Mouse (Mus musculus) MEL (cell line): Measurements from ENCODE around the gene Fam161b. TPM values are rescaled to one million over a fixed set of nuclear protein-coding genes. Genes with fewer than 3 reads are reported as not detected.

Source experiments
- DNase-seq: peaks from one replicate; pipeline ENCODE4 v3.0.0; 2011; ENCODE audit warnings: low read depth, low spot score
- H3K27ac ChIP-seq: 2 replicates; pipeline ENCODE4 v1.5.1; 2012; ENCODE audit warnings: low read depth, mild to moderate bottlenecking, control low read depth, low read length, moderate library complexity; ENCODE audit not compliant: control insufficient read depth
- H3K27me3 ChIP-seq, 2 experiments: fragments of 150-350 bp in 1 of 2; sonication (generic) in 1 of 2; 2 replicates each; pipeline ENCODE4 v1.6.1; 2012; ENCODE audit warnings: low read length in 2 of 2, mild to moderate bottlenecking in 2 of 2, improper control_type of control experiment in 1 of 2, moderate library complexity in 1 of 2; ENCODE audit not compliant: insufficient read depth in 2 of 2, control insufficient read depth in 1 of 2
- H3K36me3 ChIP-seq, 2 experiments: 2 replicates each; pipeline ENCODE4 v1.6.1; 2012 to 2014; ENCODE audit warnings: low read length in 2 of 2, improper control_type of control experiment in 1 of 2, inconsistent platforms in 1 of 2, mild to moderate bottlenecking in 1 of 2; ENCODE audit not compliant: insufficient read depth in 2 of 2, control insufficient read depth in 1 of 2
- H3K4me1 ChIP-seq, 2 experiments: fragments of 150-350 bp in 1 of 2; sonication (generic) in 1 of 2; 2 replicates each; pipeline ENCODE4 v1.6.1; 2012; ENCODE audit warnings: low read length in 2 of 2, improper control_type of control experiment in 1 of 2, mild to moderate bottlenecking in 1 of 2; ENCODE audit not compliant: insufficient read depth in 2 of 2, control insufficient read depth in 1 of 2
- H3K4me3 ChIP-seq, 2 experiments: fragments of 150-350 bp in 1 of 2; sonication (generic) in 1 of 2; 2 replicates each; pipeline ENCODE4 v1.5.1; 2012; ENCODE audit warnings: low read depth in 2 of 2, low read length in 2 of 2, mild to moderate bottlenecking in 2 of 2, moderate library complexity in 2 of 2, control low read depth in 1 of 2, improper control_type of control experiment in 1 of 2; ENCODE audit not compliant: control insufficient read depth in 1 of 2, insufficient read depth in 1 of 2
- H3K79me2 ChIP-seq: 2 replicates; pipeline ENCODE4 v1.6.1; 2012; ENCODE audit warnings: mild to moderate bottlenecking, low read length, moderate library complexity; ENCODE audit not compliant: control insufficient read depth, poor library complexity, insufficient read depth
- H3K9ac ChIP-seq: 2 replicates; pipeline ENCODE4 v1.6.1; 2012; ENCODE audit warnings: low read depth, mild to moderate bottlenecking, control low read depth, low read length, moderate library complexity; ENCODE audit not compliant: control insufficient read depth, poor library complexity, severe bottlenecking
- H3K9me3 ChIP-seq: fragments of 150-350 bp; sonication (generic); replicated peaks from 2 replicates; pipeline ENCODE4 v1.6.1; 2012; ENCODE audit warnings: mild to moderate bottlenecking, low read length, improper control_type of control experiment, moderate library complexity; ENCODE audit not compliant: insufficient read depth
- BHLHE40 ChIP-seq: IDR thresholded peaks from 2 replicates; pipeline ENCODE4 v1.6.1; 2012; ENCODE audit warnings: low read depth, mild to moderate bottlenecking, inconsistent platforms, low read length, improper control_type of control experiment, borderline replicate concordance
- CHD1 ChIP-seq: IDR thresholded peaks from 2 replicates; pipeline ENCODE4 v1.6.1; 2012; ENCODE audit warnings: low read depth, mild to moderate bottlenecking, inconsistent platforms, low read length, improper control_type of control experiment
- CHD2 ChIP-seq: IDR thresholded peaks from 2 replicates; pipeline ENCODE4 v1.6.1; 2011; ENCODE audit warnings: low read length, improper control_type of control experiment
- CTCF ChIP-seq, 3 experiments: IDR thresholded peaks in 2 of 3; conservative IDR thresholded peaks in 1 of 3; 2 replicates each; pipeline ENCODE4 v1.5.1; 2011 to 2012; ENCODE audit warnings: low read length in 3 of 3, low read depth in 2 of 3, mild to moderate bottlenecking in 2 of 3, improper control_type of control experiment in 1 of 3, inconsistent platforms in 1 of 3, mixed read lengths in 1 of 3, moderate library complexity in 1 of 3; ENCODE audit not compliant: control insufficient read depth in 1 of 3, insufficient read depth in 1 of 3, poor library complexity in 1 of 3, severe bottlenecking in 1 of 3
- E2F4 ChIP-seq: IDR thresholded peaks from 2 replicates; pipeline ENCODE4 v1.6.1; 2011; ENCODE audit warnings: low read depth, low read length, improper control_type of control experiment, borderline replicate concordance
- GABPA ChIP-seq: IDR thresholded peaks from 2 replicates; pipeline ENCODE4 v1.6.1; 2012; ENCODE audit warnings: low read depth, mild to moderate bottlenecking, inconsistent platforms, low read length, improper control_type of control experiment, moderate library complexity
- GATA1 ChIP-seq: IDR thresholded peaks from 2 replicates; pipeline ENCODE4 v1.6.1; 2011; ENCODE audit warnings: low read depth, low read length, improper control_type of control experiment
- HCFC1 ChIP-seq: IDR thresholded peaks from 2 replicates; pipeline ENCODE4 v1.6.1; 2012; ENCODE audit warnings: low read depth, mild to moderate bottlenecking, inconsistent platforms, low read length, improper control_type of control experiment, moderate library complexity
- JUND ChIP-seq: IDR thresholded peaks from 2 replicates; pipeline ENCODE4 v1.6.1; 2011; ENCODE audit warnings: low read depth, mild to moderate bottlenecking, improper control_type of control experiment, low read length
- KAT2A ChIP-seq: conservative IDR thresholded peaks from 2 replicates; pipeline ENCODE4 v1.6.1; 2012; ENCODE audit warnings: low read depth, low read length, improper control_type of control experiment, inconsistent platforms
- MAFK ChIP-seq: IDR thresholded peaks from 2 replicates; pipeline ENCODE4 v1.6.1; 2011; ENCODE audit warnings: low read depth, mild to moderate bottlenecking, low read length, improper control_type of control experiment, borderline replicate concordance
- MAX ChIP-seq: IDR thresholded peaks from 2 replicates; pipeline ENCODE4 v1.6.1; 2011; ENCODE audit warnings: low read length, improper control_type of control experiment
- MAZ ChIP-seq: IDR thresholded peaks from 2 replicates; pipeline ENCODE4 v1.6.1; 2012; ENCODE audit warnings: low read depth, mild to moderate bottlenecking, inconsistent platforms, low read length, improper control_type of control experiment
- MEF2A ChIP-seq: IDR thresholded peaks from 2 replicates; pipeline ENCODE4 v1.6.1; 2014; ENCODE audit warnings: low read depth, mild to moderate bottlenecking, inconsistent platforms, low read length, improper control_type of control experiment; ENCODE audit not compliant: poor library complexity, insufficient replicate concordance, severe bottlenecking; ENCODE audit errors: extremely low read depth
- MXI1 ChIP-seq: IDR thresholded peaks from 2 replicates; pipeline ENCODE4 v1.6.1; 2011; ENCODE audit warnings: mild to moderate bottlenecking, low read depth, low read length, improper control_type of control experiment
- MYC ChIP-seq: IDR thresholded peaks from 2 replicates; pipeline ENCODE4 v1.6.1; 2011; ENCODE audit warnings: low read depth, mild to moderate bottlenecking, low read length, improper control_type of control experiment, moderate library complexity
- NELFE ChIP-seq: IDR thresholded peaks from 2 replicates; pipeline ENCODE4 v1.6.1; 2011; ENCODE audit warnings: low read depth, low read length, improper control_type of control experiment
- NRF1 ChIP-seq: IDR thresholded peaks from 2 replicates; pipeline ENCODE4 v1.6.1; 2014; ENCODE audit warnings: low read depth, mild to moderate bottlenecking, inconsistent platforms, low read length, improper control_type of control experiment, moderate library complexity; ENCODE audit not compliant: poor library complexity, insufficient read depth, severe bottlenecking
- POLR2A ChIP-seq, 2 experiments: IDR thresholded peaks; 2 replicates each; pipeline ENCODE4 v1.6.1; 2011 to 2012; ENCODE audit warnings: low read length in 2 of 2, mild to moderate bottlenecking in 2 of 2, control low read depth in 1 of 2, improper control_type of control experiment in 1 of 2, low read depth in 1 of 2, moderate library complexity in 1 of 2; ENCODE audit not compliant: control insufficient read depth in 1 of 2, insufficient read depth in 1 of 2, poor library complexity in 1 of 2
- POLR2AphosphoS2 ChIP-seq: IDR thresholded peaks from 2 replicates; pipeline ENCODE4 v1.6.1; 2011; ENCODE audit warnings: low read length, improper control_type of control experiment
- POLR2AphosphoS5 ChIP-seq: IDR thresholded peaks from 2 replicates; pipeline ENCODE4 v1.6.1; 2012; ENCODE audit warnings: low read depth, borderline replicate concordance, mild to moderate bottlenecking, inconsistent platforms, low read length, moderate library complexity, mixed read lengths
- RAD21 ChIP-seq: IDR thresholded peaks from 2 replicates; pipeline ENCODE4 v1.6.1; 2011; ENCODE audit warnings: mild to moderate bottlenecking, low read depth, low read length, improper control_type of control experiment
- RCOR1 ChIP-seq: IDR thresholded peaks from 2 replicates; pipeline ENCODE4 v1.6.1; 2012; ENCODE audit warnings: low read depth, mild to moderate bottlenecking, inconsistent platforms, low read length, improper control_type of control experiment
- SMC3 ChIP-seq: IDR thresholded peaks from 2 replicates; pipeline ENCODE4 v1.6.1; 2011; ENCODE audit warnings: low read depth, low read length, improper control_type of control experiment
- TAL1 ChIP-seq: IDR thresholded peaks from 2 replicates; pipeline ENCODE4 v1.6.1; 2012; ENCODE audit warnings: mild to moderate bottlenecking, inconsistent platforms, low read length, moderate library complexity, mixed read lengths
- TBP ChIP-seq: IDR thresholded peaks from 2 replicates; pipeline ENCODE4 v1.8.0; 2011; ENCODE audit warnings: low read depth, low read length, improper control_type of control experiment
- TCF12 ChIP-seq: IDR thresholded peaks from 2 replicates; pipeline ENCODE4 v1.6.1; 2014; ENCODE audit warnings: low read depth, mild to moderate bottlenecking, inconsistent platforms, low read length, improper control_type of control experiment, moderate library complexity
- UBTF ChIP-seq: IDR thresholded peaks from 2 replicates; pipeline ENCODE4 v1.6.1; 2012; ENCODE audit warnings: low read depth, mild to moderate bottlenecking, inconsistent platforms, low read length, improper control_type of control experiment, moderate library complexity, borderline replicate concordance; ENCODE audit not compliant: insufficient read depth
- USF1 ChIP-seq: IDR thresholded peaks from 2 replicates; pipeline ENCODE4 v1.6.1; 2014; ENCODE audit warnings: low read depth, mild to moderate bottlenecking, inconsistent platforms, low read length, improper control_type of control experiment, moderate library complexity
- USF2 ChIP-seq, 2 experiments: IDR thresholded peaks; 2 replicates each; pipeline ENCODE4 v1.6.1; 2011 to 2012; ENCODE audit warnings: improper control_type of control experiment in 2 of 2, low read length in 2 of 2, borderline replicate concordance in 1 of 2, inconsistent platforms in 1 of 2, low read depth in 1 of 2, mild to moderate bottlenecking in 1 of 2; ENCODE audit not compliant: insufficient read depth in 1 of 2
- ZC3H11A ChIP-seq: IDR thresholded peaks from 2 replicates; pipeline ENCODE4 v1.6.1; 2012; ENCODE audit warnings: low read depth, mild to moderate bottlenecking, inconsistent platforms, low read length, improper control_type of control experiment
- ZKSCAN1 ChIP-seq: IDR thresholded peaks from 2 replicates; pipeline ENCODE4 v1.6.1; 2012; ENCODE audit warnings: low read depth, mild to moderate bottlenecking, inconsistent platforms, low read length, improper control_type of control experiment, moderate library complexity
- ZMIZ1 ChIP-seq: IDR thresholded peaks from 2 replicates; pipeline ENCODE4 v1.6.1; 2012; ENCODE audit warnings: low read depth, mild to moderate bottlenecking, inconsistent platforms, low read length, improper control_type of control experiment, moderate library complexity
- ZNF384 ChIP-seq: IDR thresholded peaks from 2 replicates; pipeline ENCODE4 v1.6.1; 2012; ENCODE audit warnings: low read depth, mild to moderate bottlenecking, inconsistent platforms, low read length, improper control_type of control experiment
- polyA plus RNA-seq, 2 experiments: library from polyadenylated mRNA; stranded (reverse) in 1 of 2; unstranded in 1 of 2; fragments of >175 nt in 1 of 2; fragments of >200 nt in 1 of 2; gene quantifications; 2 replicates each; pipeline versions ENCODE4 v1.2.1 to v1.2.4; 2012; ENCODE audit warnings: low replicate concordance in 2 of 2, low read depth in 1 of 2; ENCODE audit not compliant: insufficient read length in 2 of 2, insufficient read depth in 1 of 2, missing spikeins in 1 of 2
- total RNA-seq: library from RNA; depleted of rRNA; stranded (reverse); fragments of 300-350 nt; gene quantifications from 2 replicates; pipeline ENCODE4 v1.2.3, GENCODE M21; 2012; rRNA removed

Gene Fam161b
- total RNA-seq, result 0.46 and 0.85 TPM in 2 replicates
- polyA plus RNA-seq, result 1 to 10 TPM in 1 of 2 experiments, not detected in 1; 1.1 TPM

GRCm38 (mm10) chr12:84361555-84362489, at the start of gene Fam161b, which contains the start of gene Coq6:
Gene Fam161b (minus strand): TSS chr12:84361833.
Gene Coq6 (plus strand): TSS chr12:84361657.
- peaks cover 0 to 36% of the 10 kb centered on the region in 2 experiments; a peak in 3 of 4 replicates for H3K36me3 ChIP-seq
- peak within 1 kb of the TSS; percentile 87 for H3K9ac ChIP-seq
- no peaks in the 10 kb centered on the region for H3K27me3 ChIP-seq
- peak; percentile 99 for DNase-seq
- peaks cover 30% of the 10 kb centered on the region for H3K79me2 ChIP-seq
- H3K27ac ChIP-seq, result peak within 1 kb of the TSS; percentile 66
- peaks cover 13 to 30% of the 10 kb centered on the region in 2 experiments for H3K4me1 ChIP-seq
- H3K4me3 ChIP-seq, result peak within 1 kb of the TSS; percentile 84 to 90
- no peaks in the 10 kb centered on the region for H3K9me3 ChIP-seq
- TF ChIP-seq E2F4, result no peak
- TF ChIP-seq HCFC1, result peak; percentile 95
- TF ChIP-seq TBP, result peak; percentile 71; the same call in 1 of the 2 replicates
- TF ChIP-seq GABPA, result no peak
- TF ChIP-seq CTCF (IDR thresholded peaks at IDR 0.05 in 2 of 3, conservative IDR thresholded peaks at IDR 0.05 in 1 of 3; ENCODE audit: control insufficient read depth in 1 of 3, insufficient read depth in 1 of 3, low read depth in 2 of 3, low read length in 3 of 3, poor library complexity in 1 of 3, severe bottlenecking in 1 of 3), result no peak; a peak in 1 of 6 replicates
- 0 out of 2 replicates have a peak, but pooled peaks have one; percentile 17 for TF ChIP-seq TCF12
- TF ChIP-seq ZKSCAN1, result no peak
- no peak for TF ChIP-seq JUND
- no peak for TF ChIP-seq USF1
- no peak for TF ChIP-seq BHLHE40
- no peak for TF ChIP-seq USF2 (IDR thresholded peaks at IDR 0.05; ENCODE audit: borderline replicate concordance in 1 of 2, insufficient read depth in 1 of 2, low read depth in 1 of 2, low read length in 2 of 2)
- TF ChIP-seq RCOR1, result no peak
- TF ChIP-seq RAD21, result no peak
- TF ChIP-seq KAT2A, result peak; percentile 87
- TF ChIP-seq CHD2, result peak; percentile 85
- TF ChIP-seq MEF2A, result no peak
- TF ChIP-seq MAFK, result no peak
- no peak for TF ChIP-seq TAL1
- no peak for TF ChIP-seq ZNF384
- TF ChIP-seq NRF1, result peak; percentile 59
- TF ChIP-seq SMC3, result no peak
- TF ChIP-seq MAX, result no peak; the same call in none of the 2 replicates
- TF ChIP-seq CHD1, result no peak
- no peak for TF ChIP-seq GATA1
- TF ChIP-seq MAZ, result no peak
- TF ChIP-seq POLR2A (IDR thresholded peaks at IDR 0.05; ENCODE audit: control insufficient read depth in 1 of 2, insufficient read depth in 1 of 2, low read depth in 1 of 2, low read length in 2 of 2, poor library complexity in 1 of 2), result peak; percentile 83 to 92
- no peak for TF ChIP-seq ZC3H11A
- 0 out of 2 replicates have a peak, but pooled peaks have one; percentile 12 for TF ChIP-seq ZMIZ1
- TF ChIP-seq NELFE, result peak; percentile 76
- peak; percentile 58; the same call in 1 of the 2 replicates for TF ChIP-seq POLR2AphosphoS2
- TF ChIP-seq MYC, result peak; percentile 59; the same call in 1 of the 2 replicates
- no peak for TF ChIP-seq UBTF
- no peak for TF ChIP-seq POLR2AphosphoS5
- TF ChIP-seq MXI1, result peak; percentile 96
